Mouse (Mus musculus) lung, postnatal 0 days (tissue): ENCODE data around the gene Dock9. TPM values are rescaled to one million over a fixed set of nuclear protein-coding genes. Genes with fewer than 3 reads are reported as not detected.
"Not testable (repeated sequence)": the region's sequence is repeated elsewhere in the genome, so short reads cannot be mapped to it uniquely, and the experiment has no call there.

ENCODE experiments used
- ATAC-seq: fragments of 200-750 bp; cut with Nextera tagmentation; 2 replicates; pipeline ENCODE4 v1.8.0; 2017; ENCODE audit warnings: moderate library complexity
- DNase-seq: peaks from one replicate; pipeline ENCODE4 v3.0.0-alpha.2; 2016; ENCODE audit warnings: low spot score
- H3K27ac ChIP-seq: fragments of 300-500 bp; sonication (generic); 2 replicates; pipeline ENCODE4 v1.5.1; 2014; ENCODE audit warnings: antibody characterized with exemption, mild to moderate bottlenecking, low read length, mixed read lengths
- H3K27me3 ChIP-seq: fragments of 300-500 bp; sonication (generic); replicated peaks from 2 replicates; pipeline ENCODE4 v1.6.1; 2014; ENCODE audit warnings: low read length, mixed read lengths; ENCODE audit not compliant: insufficient read depth
- H3K36me3 ChIP-seq: fragments of 300-500 bp; sonication (generic); 2 replicates; pipeline ENCODE4 v1.6.1; 2014; ENCODE audit warnings: low read length, mixed read lengths; ENCODE audit not compliant: insufficient read depth
- H3K4me1 ChIP-seq: fragments of 300-500 bp; sonication (generic); 2 replicates; pipeline ENCODE4 v1.6.1; 2014; ENCODE audit warnings: antibody characterized with exemption, low read depth, low read length, mixed read lengths; ENCODE audit not compliant: insufficient read depth
- H3K4me2 ChIP-seq: fragments of 300-500 bp; sonication (generic); replicated peaks from 2 replicates; pipeline ENCODE4 v1.6.1; 2014; ENCODE audit warnings: low read depth, mild to moderate bottlenecking, low read length, moderate library complexity, mixed read lengths
- H3K4me3 ChIP-seq: fragments of 300-500 bp; sonication (generic); 2 replicates; pipeline ENCODE4 v1.5.1; 2014; ENCODE audit warnings: low read depth, low read length
- H3K9ac ChIP-seq: fragments of 300-500 bp; sonication (generic); replicated peaks from 2 replicates; pipeline ENCODE4 v1.6.1; 2014; ENCODE audit warnings: low read depth, mild to moderate bottlenecking
- H3K9me3 ChIP-seq: fragments of 300-500 bp; sonication (generic); 2 replicates; pipeline ENCODE4 v1.6.1; 2016; ENCODE audit warnings: low read length, mixed read lengths
- CTCF ChIP-seq: IDR thresholded peaks from 2 replicates; pipeline ENCODE4 v1.5.1; 2016; ENCODE audit warnings: antibody characterized with exemption, mild to moderate bottlenecking
- EP300 ChIP-seq: IDR thresholded peaks from 2 replicates; pipeline ENCODE4 v1.6.1; 2016; ENCODE audit warnings: antibody characterized with exemption, mild to moderate bottlenecking, control low read depth
- WGBS: fragments of 180-500 bp; shearing (Covaris S2); extraction: QIAGEN DNeasy Blood & Tissue Kit; methylation state at CpG from one replicate; pipeline ENCODE4 v1.1.7; 2014; 5-methylcytosine and 5-hydroxymethylcytosine counted together
- polyA plus RNA-seq: library from polyadenylated mRNA; unstranded; fragments of >200 nt; fragmentation: Nextera tagmentation; extraction: Ambion mirVana; gene quantifications from 2 replicates; pipeline ENCODE4 v1.2.1, GENCODE M21; 2015

The Dock9 gene
- polyA plus RNA-seq, 1 experiment from 2014 or later, result 19.8 TPM

- Histone ChIP-seq H3K27me3 (no peaks in the 10 kb centered on the region), H3K27ac (no peak overlapping the region), H3K36me3 (peaks cover 16% of the 10 kb centered on the region), H3K9ac (no peak overlapping the region), H3K9me3 (no peaks in the 10 kb centered on the region), H3K4me1 (no peaks in the 10 kb centered on the region), H3K4me3 (no peak overlapping the region), H3K4me2 (no peak overlapping the region)
- TF ChIP-seq EP300 (no peak), CTCF (no peak)
- ATAC-seq, result peak; percentile 21
- WGBS, result 37% methylated on average over 12 of the region's 12 CpGs
- peak; percentile 34 for DNase-seq
These were observed 160.6 kb downstream of the Dock9 start for GRCm38 (mm10) chr14:121636935-121637510.

DNA sequence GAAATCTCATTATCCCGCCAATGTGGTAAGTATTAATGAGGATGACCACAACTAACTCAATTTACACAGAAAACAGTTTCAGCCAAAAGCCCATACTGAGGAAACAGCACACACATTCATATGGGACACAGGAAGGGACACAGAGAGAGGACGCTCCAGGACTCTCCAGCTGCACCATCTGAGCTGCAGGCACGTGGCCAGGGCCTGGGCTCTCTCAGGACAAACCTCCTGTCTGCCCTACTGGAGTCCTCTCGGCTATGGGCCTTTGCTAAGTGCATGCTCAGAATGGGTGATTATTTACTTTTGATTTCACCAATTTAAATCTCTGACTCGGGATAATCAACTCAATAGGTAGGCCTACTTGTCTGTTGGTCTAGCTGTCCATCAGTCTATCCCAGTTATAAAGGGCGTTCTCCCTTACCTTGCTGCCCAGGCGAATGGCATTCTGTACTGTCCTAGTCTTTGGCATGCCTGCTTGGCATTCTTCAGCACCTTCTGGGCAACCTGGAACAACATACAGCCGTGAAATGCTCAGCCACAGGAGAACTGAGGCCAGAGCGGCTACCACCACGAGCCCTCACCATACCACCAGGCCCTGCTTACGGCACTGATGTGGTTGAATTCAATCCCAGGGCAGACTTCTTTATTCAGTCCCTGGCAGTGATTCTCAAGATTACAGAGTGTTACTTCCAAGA lies 162.8 kb downstream of the Dock9 start:
- WGBS, result 73% methylated on average over 11 of the region's 11 CpGs
- Histone ChIP-seq H3K36me3 (peaks cover 16% of the 10 kb centered on the region), H3K27ac (no peak overlapping the region), H3K4me2 (no peak overlapping the region), H3K4me3 (no peak overlapping the region), H3K4me1 (no peaks in the 10 kb centered on the region), H3K27me3 (no peaks in the 10 kb centered on the region), H3K9me3 (no peaks in the 10 kb centered on the region), H3K9ac (no peak overlapping the region)
- ATAC-seq (no peak), DNase-seq (no peak)
- TF ChIP-seq CTCF (no peak), EP300 (no peak)

GRCm38 (mm10) chr14:121634093-121634735 lies 163.4 kb downstream of the Dock9 start:
- H3K9ac ChIP-seq, result no peak overlapping the region
- WGBS, result 50% methylated on average over 14 of the region's 14 CpGs
- no peak for TF ChIP-seq EP300
- peak; percentile 38 for TF ChIP-seq CTCF
- no peak overlapping the region for H3K4me3 ChIP-seq
- no peak overlapping the region for H3K27ac ChIP-seq
- DNase-seq, result peak; percentile 29
- H3K4me1 ChIP-seq, result no peaks in the 10 kb centered on the region
- H3K9me3 ChIP-seq, result no peaks in the 10 kb centered on the region
- no peaks in the 10 kb centered on the region for H3K27me3 ChIP-seq
- H3K36me3 ChIP-seq, result peaks cover 9% of the 10 kb centered on the region
- no peak for ATAC-seq
- H3K4me2 ChIP-seq, result no peak overlapping the region

GRCm38 (mm10) chr14:121631934-121632333 lies 165.7 kb downstream of the Dock9 start:
- Histone ChIP-seq H3K4me2 (no peak overlapping the region), H3K27me3 (no peaks in the 10 kb centered on the region), H3K4me3 (no peak overlapping the region), H3K36me3 (0 out of 2 replicates have a peak, but pooled peaks cover 3% of the 10 kb centered on the region), H3K27ac (no peak overlapping the region), H3K9ac (no peak overlapping the region), H3K9me3 (no peaks in the 10 kb centered on the region), H3K4me1 (no peaks in the 10 kb centered on the region)
- TF ChIP-seq CTCF (no peak), EP300 (no peak)
- 94% methylated on average over 8 of the region's 8 CpGs for WGBS
- ATAC-seq (no peak), DNase-seq (no peak)

GRCm38 (mm10) chr14:121626741-121627140 lies 170.9 kb downstream of the Dock9 start:
- TF ChIP-seq EP300 (no peak), CTCF (no peak)
- DNase-seq (no peak), ATAC-seq (no peak)
- Histone ChIP-seq H3K9ac (no peak overlapping the region), H3K4me3 (no peak overlapping the region), H3K4me1 (no peaks in the 10 kb centered on the region), H3K36me3 (peaks cover 4% of the 10 kb centered on the region), H3K9me3 (no peaks in the 10 kb centered on the region), H3K4me2 (no peak overlapping the region), H3K27me3 (no peaks in the 10 kb centered on the region), H3K27ac (no peak overlapping the region)
- 76% methylated on average over 12 of the region's 12 CpGs for WGBS

GRCm38 (mm10) chr14:121623996-121624542 lies 173.6 kb downstream of the Dock9 start:
- not testable (repeated sequence) for H3K4me1 ChIP-seq, H3K9ac ChIP-seq, H3K4me3 ChIP-seq, H3K27me3 ChIP-seq, H3K4me2 ChIP-seq, DNase-seq, H3K9me3 ChIP-seq, ATAC-seq, H3K27ac ChIP-seq, H3K36me3 ChIP-seq
- 88% methylated on average over 6 of the region's 6 CpGs for WGBS
